Mouse (Mus musculus): Measurements from ENCODE around the gene Lamtor3. TPM values are rescaled to one million over a fixed set of nuclear protein-coding genes. Genes with fewer than 3 reads are reported as not detected.

Lamtor3 gene
- polyA plus RNA-seq, 1 experiment from 2014 or later, result 106 TPM

DNA sequence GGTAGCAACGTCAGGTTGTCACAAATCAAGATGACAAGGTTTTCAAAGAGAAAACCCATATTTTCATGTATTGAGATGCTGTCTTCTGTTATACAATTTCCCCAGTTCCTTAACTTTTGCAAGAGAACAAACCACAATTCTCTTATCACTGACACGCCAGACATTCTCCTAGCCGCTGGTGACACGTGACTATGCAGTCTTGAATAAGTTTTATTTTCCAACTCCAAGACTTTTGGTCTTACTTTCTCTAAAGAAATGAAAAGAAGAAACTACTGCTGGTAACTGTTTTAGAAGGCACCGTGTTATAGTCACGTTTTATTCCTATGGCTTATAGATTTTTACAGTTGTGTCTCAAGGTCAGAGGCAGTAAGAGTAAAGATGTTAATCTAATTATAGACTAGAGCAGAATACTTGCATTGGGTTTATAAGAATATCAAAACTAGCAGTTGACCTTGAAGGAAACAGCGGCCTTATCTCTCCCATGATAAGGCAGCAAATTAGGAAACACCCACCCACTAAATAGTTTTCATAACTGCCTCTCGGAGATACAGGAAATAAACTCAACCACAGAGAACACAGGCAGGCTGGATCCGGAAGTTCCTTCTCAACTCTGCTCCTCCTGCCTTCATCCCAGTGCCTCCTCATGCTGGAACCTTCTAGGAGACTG is 50.6 kb downstream of the Lamtor3 start:
- Histone ChIP-seq H3K4me1 (replicated peaks; ENCODE audit: control insufficient read depth, insufficient read depth) (no peaks in the 10 kb centered on the region), H3K9me3 (ENCODE audit: control insufficient read depth, low read length) (no peaks in the 10 kb centered on the region), H3K27me3 (ENCODE audit: control insufficient read depth, insufficient read depth, low read length) (no peaks in the 10 kb centered on the region), H3K9ac (ENCODE audit: low read length) (no peak overlapping the region), H3K4me2 (replicated peaks; ENCODE audit: low read depth) (no peak overlapping the region), H3K36me3 (ENCODE audit: control insufficient read depth, insufficient read depth, low read length) (no peaks in the 10 kb centered on the region), H3K4me3 (ENCODE audit: low read depth, low read length) (no peak overlapping the region), H3K27ac (replicated peaks) (0 out of 2 replicates have a peak overlapping the region, but pooled peaks have one; percentile 9)
- ATAC-seq (ENCODE audit: low FRiP score, low TSS enrichment), result no peak
- DNase-seq (ENCODE audit: low spot score), result no peak
- WGBS, result 63% methylated on average over 9 of the region's 9 CpGs
- no peak for TF ChIP-seq EP300 (optimal IDR thresholded peaks at IDR 0.05)
- no peak for TF ChIP-seq CTCF (IDR thresholded peaks at IDR 0.05; ENCODE audit: low read depth)

DNA sequence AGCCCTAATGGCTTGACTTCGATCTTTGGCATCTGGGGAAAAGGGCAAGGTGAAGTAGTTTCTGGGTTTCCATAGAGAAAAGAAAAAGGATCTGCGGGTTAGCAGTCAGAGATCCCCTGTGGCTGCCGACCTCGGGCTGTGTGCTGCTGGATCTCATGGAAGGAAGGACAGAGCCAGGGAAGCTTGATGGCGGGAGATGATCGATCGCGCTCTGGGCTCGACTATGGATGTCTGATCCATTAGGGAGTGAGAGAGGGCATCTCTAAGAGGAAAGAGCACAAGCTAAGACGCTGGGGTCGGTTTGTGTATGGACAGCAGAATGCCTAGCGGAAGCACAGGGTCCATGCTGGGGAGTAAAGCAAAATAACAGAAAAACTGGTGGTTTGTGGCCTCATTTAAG is 51.6 kb downstream of the Lamtor3 start:
- 57% methylated on average over 12 of the region's 12 CpGs for WGBS
- H3K27ac ChIP-seq (replicated peaks), result no peak overlapping the region
- TF ChIP-seq EP300 (optimal IDR thresholded peaks at IDR 0.05), result no peak
- no peak for TF ChIP-seq CTCF (IDR thresholded peaks at IDR 0.05; ENCODE audit: low read depth)
- no peaks in the 10 kb centered on the region for H3K9me3 ChIP-seq (ENCODE audit: control insufficient read depth, low read length)
- H3K27me3 ChIP-seq (ENCODE audit: control insufficient read depth, insufficient read depth, low read length), result no peaks in the 10 kb centered on the region
- DNase-seq (ENCODE audit: low spot score), result peak; percentile 29
- H3K4me2 ChIP-seq (replicated peaks; ENCODE audit: low read depth), result peak overlapping the region; percentile 11; the same call in 1 of the 2 replicates
- 0 out of 2 replicates have a peak overlapping the region, but pooled peaks have one; percentile 9 for H3K9ac ChIP-seq (ENCODE audit: low read length)
- H3K4me1 ChIP-seq (replicated peaks; ENCODE audit: control insufficient read depth, insufficient read depth), result no peaks in the 10 kb centered on the region
- no peak for ATAC-seq (ENCODE audit: low FRiP score, low TSS enrichment)
- H3K4me3 ChIP-seq (ENCODE audit: low read depth, low read length), result no peak overlapping the region
- H3K36me3 ChIP-seq (ENCODE audit: control insufficient read depth, insufficient read depth, low read length), result no peaks in the 10 kb centered on the region

DNA sequence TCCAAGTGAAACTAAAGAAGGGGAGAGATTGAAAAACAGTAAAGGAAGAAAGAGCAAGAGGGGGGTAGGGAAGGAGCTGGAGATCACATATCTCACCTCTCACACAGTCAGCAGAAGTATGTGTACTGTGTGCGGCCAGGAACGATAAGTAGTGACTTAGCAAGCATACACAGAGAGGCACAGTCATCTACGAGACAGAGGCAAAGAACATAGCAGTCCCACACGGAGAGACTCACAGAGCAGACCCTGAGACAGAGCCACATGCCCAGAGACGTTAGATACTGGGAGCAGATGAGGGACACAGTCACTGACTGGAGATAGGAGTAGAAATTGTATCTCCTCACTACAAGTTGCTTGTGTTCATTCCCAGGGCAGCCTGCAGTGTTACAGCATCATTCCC is 53.9 kb downstream of the Lamtor3 start:
- Histone ChIP-seq H3K27me3 (ENCODE audit: control insufficient read depth, insufficient read depth, low read length) (no peaks in the 10 kb centered on the region), H3K9me3 (ENCODE audit: control insufficient read depth, low read length) (no peaks in the 10 kb centered on the region), H3K4me2 (replicated peaks; ENCODE audit: low read depth) (no peak overlapping the region; the same call in 1 of the 2 replicates), H3K27ac (replicated peaks) (peak overlapping the region; percentile 88), H3K9ac (ENCODE audit: low read length) (no peak overlapping the region), H3K4me1 (replicated peaks; ENCODE audit: control insufficient read depth, insufficient read depth) (no peaks in the 10 kb centered on the region), H3K36me3 (ENCODE audit: control insufficient read depth, insufficient read depth, low read length) (no peaks in the 10 kb centered on the region), H3K4me3 (ENCODE audit: low read depth, low read length) (no peak overlapping the region)
- 71% methylated on average over 5 of the region's 5 CpGs for WGBS
- TF ChIP-seq CTCF (IDR thresholded peaks at IDR 0.05; ENCODE audit: low read depth) (no peak), EP300 (optimal IDR thresholded peaks at IDR 0.05) (no peak)
- DNase-seq (ENCODE audit: low spot score) (peak; percentile 55), ATAC-seq (ENCODE audit: low FRiP score, low TSS enrichment) (peak; percentile 93)

DNA sequence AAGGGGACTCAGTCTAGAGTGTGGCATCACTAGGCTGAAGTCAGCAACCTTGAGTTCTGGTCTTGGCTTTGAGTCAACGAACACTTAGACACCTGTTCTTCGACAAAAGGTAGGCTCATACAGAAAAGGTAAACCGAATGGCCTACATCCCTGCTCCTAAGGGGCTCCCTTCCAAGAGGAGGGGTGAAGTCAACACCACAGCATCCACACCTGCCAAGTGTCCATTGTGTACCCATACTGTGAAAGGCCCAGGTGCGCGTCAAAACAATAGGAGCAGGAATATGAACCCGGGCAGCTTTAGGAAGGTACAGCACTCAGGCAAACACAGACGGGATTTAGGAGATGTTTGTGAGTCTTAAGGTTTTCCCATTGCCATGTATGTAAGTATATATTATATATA is 54.7 kb downstream of the Lamtor3 start:
- 73% methylated on average over 7 of the region's 7 CpGs for WGBS
- no peak overlapping the region for H3K4me3 ChIP-seq (ENCODE audit: low read depth, low read length)
- ATAC-seq (ENCODE audit: low FRiP score, low TSS enrichment), result no peak
- peak overlapping the region; percentile 88 for H3K27ac ChIP-seq (replicated peaks)
- no peaks in the 10 kb centered on the region for H3K36me3 ChIP-seq (ENCODE audit: control insufficient read depth, insufficient read depth, low read length)
- H3K27me3 ChIP-seq (ENCODE audit: control insufficient read depth, insufficient read depth, low read length), result no peaks in the 10 kb centered on the region
- no peak overlapping the region for H3K9ac ChIP-seq (ENCODE audit: low read length)
- DNase-seq (ENCODE audit: low spot score), result no peak
- no peak for TF ChIP-seq EP300 (optimal IDR thresholded peaks at IDR 0.05)
- TF ChIP-seq CTCF (IDR thresholded peaks at IDR 0.05; ENCODE audit: low read depth), result no peak
- no peaks in the 10 kb centered on the region for H3K9me3 ChIP-seq (ENCODE audit: control insufficient read depth, low read length)
- H3K4me2 ChIP-seq (replicated peaks; ENCODE audit: low read depth), result no peak overlapping the region
- H3K4me1 ChIP-seq (replicated peaks; ENCODE audit: control insufficient read depth, insufficient read depth), result no peaks in the 10 kb centered on the region

DNA sequence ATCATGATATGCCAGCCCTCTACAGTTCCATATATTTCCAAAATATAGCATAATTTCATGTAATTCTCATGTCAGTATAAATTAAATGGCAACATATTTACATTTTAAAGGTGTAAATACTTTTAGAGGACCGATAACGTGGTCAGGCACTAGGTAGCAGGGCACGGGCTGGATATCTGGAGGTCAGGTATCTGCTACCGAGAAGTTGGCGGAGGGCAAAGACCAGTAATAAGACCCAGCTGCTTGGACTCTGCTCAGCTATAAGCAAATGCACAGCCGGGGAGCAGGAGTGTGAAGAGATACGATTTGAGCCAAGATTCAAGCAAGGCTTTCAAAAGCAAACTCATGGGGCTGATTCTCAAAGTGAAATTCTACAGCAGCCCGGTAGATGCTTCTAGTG is 56.0 kb downstream of the Lamtor3 start:
- Histone ChIP-seq H3K27me3 (ENCODE audit: control insufficient read depth, insufficient read depth, low read length) (no peaks in the 10 kb centered on the region), H3K4me2 (replicated peaks; ENCODE audit: low read depth) (no peak overlapping the region; the same call in 1 of the 2 replicates), H3K4me1 (replicated peaks; ENCODE audit: control insufficient read depth, insufficient read depth) (no peaks in the 10 kb centered on the region), H3K9me3 (ENCODE audit: control insufficient read depth, low read length) (no peaks in the 10 kb centered on the region), H3K9ac (ENCODE audit: low read length) (no peak overlapping the region; the same call in 1 of the 2 replicates), H3K36me3 (ENCODE audit: control insufficient read depth, insufficient read depth, low read length) (no peaks in the 10 kb centered on the region), H3K27ac (replicated peaks) (peak overlapping the region; percentile 41; the same call in 1 of the 2 replicates), H3K4me3 (ENCODE audit: low read depth, low read length) (no peak overlapping the region)
- TF ChIP-seq EP300 (optimal IDR thresholded peaks at IDR 0.05) (no peak), CTCF (IDR thresholded peaks at IDR 0.05; ENCODE audit: low read depth) (no peak)
- DNase-seq (ENCODE audit: low spot score), result no peak
- WGBS, result 45% methylated on average over 8 of the region's 8 CpGs
- ATAC-seq (ENCODE audit: low FRiP score, low TSS enrichment), result no peak

DNA sequence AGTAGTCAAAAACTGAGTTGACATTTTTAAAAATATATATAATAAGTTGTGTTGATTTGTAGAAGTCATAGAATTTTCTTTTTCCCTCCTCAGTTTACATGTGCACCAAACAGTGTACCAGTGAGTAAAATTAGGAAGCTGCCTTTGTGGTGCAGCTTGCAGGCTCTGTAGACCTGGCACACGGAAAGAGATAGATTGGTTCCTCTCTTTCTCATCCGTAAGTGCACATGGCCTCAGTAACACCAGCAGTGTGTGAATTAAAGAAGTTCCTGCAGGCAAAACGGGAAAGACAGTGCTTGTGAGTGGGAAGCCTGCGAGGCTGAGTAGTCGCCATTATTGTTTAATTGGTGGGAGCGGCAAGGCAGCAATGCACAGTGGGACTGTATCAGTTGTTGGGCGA is 57.1 kb downstream of the Lamtor3 start:
- Histone ChIP-seq H3K4me3 (ENCODE audit: low read depth, low read length) (no peak overlapping the region), H3K4me1 (replicated peaks; ENCODE audit: control insufficient read depth, insufficient read depth) (0 out of 2 replicates have a peak, but pooled peaks cover under 1% of the 10 kb centered on the region), H3K9ac (ENCODE audit: low read length) (no peak overlapping the region), H3K9me3 (ENCODE audit: control insufficient read depth, low read length) (no peaks in the 10 kb centered on the region), H3K36me3 (ENCODE audit: control insufficient read depth, insufficient read depth, low read length) (no peaks in the 10 kb centered on the region), H3K4me2 (replicated peaks; ENCODE audit: low read depth) (no peak overlapping the region), H3K27ac (replicated peaks) (0 out of 2 replicates have a peak overlapping the region, but pooled peaks have one; percentile 8), H3K27me3 (ENCODE audit: control insufficient read depth, insufficient read depth, low read length) (no peaks in the 10 kb centered on the region)
- TF ChIP-seq EP300 (optimal IDR thresholded peaks at IDR 0.05) (no peak), CTCF (IDR thresholded peaks at IDR 0.05; ENCODE audit: low read depth) (no peak)
- DNase-seq (ENCODE audit: low spot score) (no peak), ATAC-seq (ENCODE audit: low FRiP score, low TSS enrichment) (no peak)
- 87% methylated on average over 7 of the region's 7 CpGs for WGBS
